Mouse (Mus musculus): ENCODE results near the gene Prkn. TPM values are rescaled to one million over a fixed set of nuclear protein-coding genes. Genes with fewer than 3 reads are reported as not detected.
A peak's percentile ranks its signal among the peaks of the same experiment; 100 is the strongest.

The Prkn gene
- polyA plus RNA-seq, 1 experiment from 2014 or later = 1.00 TPM

DNA sequence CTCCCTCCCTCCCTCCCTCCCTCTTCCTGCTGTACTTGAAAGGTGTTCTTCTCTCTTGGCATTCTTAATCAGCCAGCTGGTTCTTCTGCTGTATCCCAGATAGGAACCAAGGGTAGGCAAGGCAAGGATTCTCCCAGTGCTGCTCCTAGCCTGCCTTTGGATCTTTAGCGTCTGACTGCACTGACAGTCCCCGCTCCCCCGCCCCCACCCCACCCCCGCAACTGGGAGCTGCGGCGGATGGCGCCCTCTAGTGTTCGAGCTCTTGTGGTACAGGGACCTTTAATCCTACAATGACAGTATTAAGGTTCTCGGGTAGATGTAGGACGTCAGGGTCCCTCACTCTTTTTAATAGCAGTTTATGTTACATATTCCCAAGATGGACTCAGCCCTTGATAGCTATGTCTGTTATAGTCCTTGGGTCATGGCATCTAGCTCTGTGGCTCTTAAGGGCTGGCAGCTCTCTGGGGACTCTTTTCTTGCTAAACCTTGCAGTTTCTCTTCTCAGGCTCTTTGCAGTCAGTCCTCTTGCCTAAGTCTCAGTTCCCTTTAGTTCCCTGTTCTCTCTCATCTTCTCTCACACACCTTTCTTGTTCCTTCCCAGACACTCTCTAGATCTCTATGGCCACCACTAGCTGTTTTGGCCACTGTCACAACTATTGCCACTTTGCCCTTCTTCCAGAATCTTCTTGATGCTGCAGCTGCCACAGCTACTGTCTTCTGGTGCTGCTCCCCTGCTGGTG is 1191.2 kb downstream of the Prkn start:
- Histone ChIP-seq H3K27me3 (ENCODE audit: insufficient read depth, low read length) (no peaks in the 10 kb centered on the region), H3K27ac (ENCODE audit: low read depth) (no peak overlapping the region), H3K4me2 (ENCODE audit: low read depth, low read length) (peak overlapping the region; percentile 44; the same call in 1 of the 2 replicates), H3K9ac (replicated peaks) (no peak overlapping the region), H3K36me3 (replicated peaks; ENCODE audit: insufficient read depth, low read length) (no peaks in the 10 kb centered on the region), H3K4me1 (ENCODE audit: insufficient read depth) (peaks cover 8% of the 10 kb centered on the region; the same call in 1 of the 2 replicates), H3K4me3 (ENCODE audit: low read depth, low read length) (no peak overlapping the region), H3K9me3 (ENCODE audit: low read length) (no peaks in the 10 kb centered on the region)
- under 1% methylated on average over 10 of the region's 10 CpGs for WGBS (ENCODE audit: insufficient replicate concordance)
- peak; percentile 81 for DNase-seq
- TF ChIP-seq EP300 (IDR thresholded peaks at IDR 0.05; ENCODE audit: low read depth) (no peak), CTCF (IDR thresholded peaks at IDR 0.05; ENCODE audit: low read depth) (peak; percentile 71)
- peak; percentile 65 for ATAC-seq

DNA sequence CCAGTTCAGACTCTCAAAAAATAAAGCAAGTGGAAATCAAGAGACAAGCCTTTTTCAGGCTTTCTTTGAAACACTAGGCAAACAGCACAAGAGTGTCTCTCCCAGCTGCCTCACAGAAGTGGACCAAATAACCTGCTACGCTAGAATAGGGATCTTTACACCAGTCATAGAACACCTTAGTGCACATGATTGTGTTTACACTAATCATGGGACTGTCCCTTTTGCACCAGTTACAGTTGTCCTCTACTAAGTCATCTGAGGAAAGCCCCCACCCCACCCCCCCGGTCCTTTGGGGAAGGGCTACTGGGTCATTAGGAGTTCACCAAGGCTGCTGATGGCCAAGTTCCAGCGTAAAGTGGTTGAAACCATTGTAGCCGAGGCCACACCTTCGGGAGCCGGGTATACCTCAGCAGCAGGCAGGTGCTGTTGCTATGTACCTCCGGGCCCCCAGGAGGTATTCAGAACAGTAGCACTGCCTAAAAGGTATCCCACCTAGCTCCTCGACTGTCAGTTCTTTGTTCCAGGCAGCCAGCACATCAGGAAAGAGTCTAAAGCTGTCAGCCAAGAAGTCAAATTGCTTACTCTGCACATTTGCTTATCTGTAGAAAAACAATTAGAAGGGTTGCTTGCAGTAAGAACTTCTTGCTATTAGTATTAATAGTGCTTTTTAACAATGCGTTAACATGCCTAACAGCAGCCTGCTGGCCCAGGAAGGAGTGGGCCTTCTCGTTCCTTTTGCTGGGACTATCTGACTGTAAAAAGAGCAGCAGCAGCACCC is 1192.0 kb downstream of the Prkn start:
- H3K4me1 ChIP-seq (ENCODE audit: insufficient read depth) = peaks cover 13% of the 10 kb centered on the region; the same call in 1 of the 2 replicates
- TF ChIP-seq CTCF (IDR thresholded peaks at IDR 0.05; ENCODE audit: low read depth) = no peak
- WGBS (ENCODE audit: insufficient replicate concordance) = 63% methylated on average over 10 of the region's 10 CpGs
- ATAC-seq (no peak), DNase-seq (no peak)
- no peak overlapping the region for H3K4me2 ChIP-seq (ENCODE audit: low read depth, low read length)
- H3K36me3 ChIP-seq (replicated peaks; ENCODE audit: insufficient read depth, low read length) = no peaks in the 10 kb centered on the region
- no peak overlapping the region for H3K9ac ChIP-seq (replicated peaks)
- H3K9me3 ChIP-seq (ENCODE audit: low read length) = no peaks in the 10 kb centered on the region
- H3K4me3 ChIP-seq (ENCODE audit: low read depth, low read length) = no peak overlapping the region
- H3K27me3 ChIP-seq (ENCODE audit: insufficient read depth, low read length) = no peaks in the 10 kb centered on the region
- H3K27ac ChIP-seq (ENCODE audit: low read depth) = no peak overlapping the region

DNA sequence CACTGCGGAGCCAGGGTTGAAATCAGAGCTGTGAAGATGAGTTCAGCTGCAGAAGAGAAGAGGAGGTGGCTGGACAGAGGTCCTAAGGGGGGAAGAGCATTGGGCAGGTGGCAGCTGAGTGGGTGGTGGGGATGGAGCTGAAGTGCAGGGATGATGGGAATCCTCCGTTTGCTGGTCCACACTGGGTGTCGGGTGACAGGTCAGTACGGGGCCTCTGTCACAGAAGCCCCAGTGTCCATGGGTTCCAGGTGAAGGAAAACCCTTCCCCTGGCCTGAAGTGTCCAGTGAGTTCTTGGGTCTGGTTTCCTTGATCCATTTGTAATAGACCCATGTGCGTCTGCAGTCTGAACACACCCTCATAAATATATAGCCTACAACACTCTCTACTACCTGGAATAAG is 1195.2 kb downstream of the Prkn start:
- Histone ChIP-seq H3K4me2 (ENCODE audit: low read depth, low read length) (no peak overlapping the region), H3K27ac (ENCODE audit: low read depth) (no peak overlapping the region), H3K4me3 (ENCODE audit: low read depth, low read length) (no peak overlapping the region), H3K4me1 (ENCODE audit: insufficient read depth) (peaks cover 21% of the 10 kb centered on the region; the same call in 1 of the 2 replicates), H3K9ac (replicated peaks) (no peak overlapping the region), H3K27me3 (ENCODE audit: insufficient read depth, low read length) (peaks cover 3% of the 10 kb centered on the region; the same call in 1 of the 2 replicates), H3K36me3 (replicated peaks; ENCODE audit: insufficient read depth, low read length) (no peaks in the 10 kb centered on the region), H3K9me3 (ENCODE audit: low read length) (no peaks in the 10 kb centered on the region)
- ATAC-seq (no peak), DNase-seq (peak; percentile 10)
- WGBS (ENCODE audit: insufficient replicate concordance) = 57% methylated on average over 5 of the region's 5 CpGs
- TF ChIP-seq CTCF (IDR thresholded peaks at IDR 0.05; ENCODE audit: low read depth) (no peak), EP300 (IDR thresholded peaks at IDR 0.05; ENCODE audit: low read depth) (no peak)

- ATAC-seq (no peak), DNase-seq (peak; percentile 78)
- WGBS (ENCODE audit: insufficient replicate concordance) = 46% methylated on average over 6 of the region's 6 CpGs
- H3K9me3 ChIP-seq (ENCODE audit: low read length) = no peaks in the 10 kb centered on the region
- TF ChIP-seq CTCF (IDR thresholded peaks at IDR 0.05; ENCODE audit: low read depth) = peak; percentile 98
- no peak for TF ChIP-seq EP300 (IDR thresholded peaks at IDR 0.05; ENCODE audit: low read depth)
- peak overlapping the region; percentile 64 for H3K4me2 ChIP-seq (ENCODE audit: low read depth, low read length)
- peaks cover 3% of the 10 kb centered on the region; the same call in 1 of the 2 replicates for H3K27me3 ChIP-seq (ENCODE audit: insufficient read depth, low read length)
- peaks cover 16% of the 10 kb centered on the region; the same call in 1 of the 2 replicates for H3K4me1 ChIP-seq (ENCODE audit: insufficient read depth)
- H3K27ac ChIP-seq (ENCODE audit: low read depth) = no peak overlapping the region
- H3K9ac ChIP-seq (replicated peaks) = no peak overlapping the region
- H3K4me3 ChIP-seq (ENCODE audit: low read depth, low read length) = no peak overlapping the region
- H3K36me3 ChIP-seq (replicated peaks; ENCODE audit: insufficient read depth, low read length) = no peaks in the 10 kb centered on the region
Observed at GRCm38 (mm10) chr17:12036205-12036604, 1196.0 kb downstream of the Prkn start.

DNA sequence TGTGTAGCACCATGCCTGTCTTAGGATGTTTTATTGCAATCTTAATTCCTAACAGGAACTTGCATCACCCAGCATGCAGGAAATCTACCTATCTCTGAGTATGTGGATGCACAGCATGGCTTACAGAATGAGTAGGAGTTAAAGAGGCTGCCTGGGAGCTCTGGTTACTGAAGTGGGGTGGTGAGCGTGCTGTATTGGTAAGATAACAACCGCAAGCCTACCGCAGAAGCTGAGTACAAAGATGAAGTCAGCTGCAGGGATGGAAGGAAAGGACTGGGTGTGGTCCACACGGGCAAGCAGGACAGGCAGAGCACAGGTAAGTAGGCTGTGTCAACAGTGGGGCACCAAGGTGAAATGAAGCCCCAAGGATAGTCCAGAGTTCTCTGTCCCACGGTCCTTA is 1196.9 kb downstream of the Prkn start:
- 44% methylated on average over 5 of the region's 5 CpGs for WGBS (ENCODE audit: insufficient replicate concordance)
- peak; percentile 90 for ATAC-seq
- peak; percentile 64 for DNase-seq

GRCm38 (mm10) chr17:12037574-12037973 is 1197.4 kb downstream of the Prkn start:
- no peaks in the 10 kb centered on the region for H3K36me3 ChIP-seq (replicated peaks; ENCODE audit: insufficient read depth, low read length)
- TF ChIP-seq EP300 (IDR thresholded peaks at IDR 0.05; ENCODE audit: low read depth) (no peak), CTCF (IDR thresholded peaks at IDR 0.05; ENCODE audit: low read depth) (no peak)
- 65% methylated on average over 2 of the region's 2 CpGs for WGBS (ENCODE audit: insufficient replicate concordance)
- H3K27me3 ChIP-seq (ENCODE audit: insufficient read depth, low read length) = peaks cover 3% of the 10 kb centered on the region; the same call in 1 of the 2 replicates
- DNase-seq (peak; percentile 35), ATAC-seq (peak; percentile 82)
- H3K27ac ChIP-seq (ENCODE audit: low read depth) = peak overlapping the region; percentile 80
- peak overlapping the region; percentile 64 for H3K4me2 ChIP-seq (ENCODE audit: low read depth, low read length)
- peak overlapping the region; percentile 19; the same call in 1 of the 2 replicates for H3K4me3 ChIP-seq (ENCODE audit: low read depth, low read length)
- H3K9ac ChIP-seq (replicated peaks) = no peak overlapping the region; the same call in 1 of the 2 replicates
- H3K4me1 ChIP-seq (ENCODE audit: insufficient read depth) = peaks cover 14% of the 10 kb centered on the region; the same call in 1 of the 2 replicates
- H3K9me3 ChIP-seq (ENCODE audit: low read length) = no peaks in the 10 kb centered on the region

More for the DNA sequence above, 1196.9 kb downstream of the Prkn start:
- Histone ChIP-seq H3K4me3 (ENCODE audit: low read depth, low read length) (peak overlapping the region; percentile 19; the same call in 1 of the 2 replicates), H3K9me3 (ENCODE audit: low read length) (no peaks in the 10 kb centered on the region), H3K4me2 (ENCODE audit: low read depth, low read length) (peak overlapping the region; percentile 64), H3K27ac (ENCODE audit: low read depth) (peak overlapping the region; percentile 80), H3K27me3 (ENCODE audit: insufficient read depth, low read length) (peaks cover 3% of the 10 kb centered on the region; the same call in 1 of the 2 replicates), H3K4me1 (ENCODE audit: insufficient read depth) (peaks cover 14% of the 10 kb centered on the region; the same call in 1 of the 2 replicates), H3K9ac (replicated peaks) (peak overlapping the region; percentile 39), H3K36me3 (replicated peaks; ENCODE audit: insufficient read depth, low read length) (no peaks in the 10 kb centered on the region)
- peak; percentile 92 for TF ChIP-seq EP300 (IDR thresholded peaks at IDR 0.05; ENCODE audit: low read depth)
- TF ChIP-seq CTCF (IDR thresholded peaks at IDR 0.05; ENCODE audit: low read depth) = no peak
